Mouse (Mus musculus) thymus, postnatal 14 days (tissue): ENCODE results near the gene Mpeg1.

Experiments used
- DNase-seq: peaks from one replicate; pipeline ENCODE4 v3.0.0; 2021

Gene Mpeg1

GRCm38 (mm10) chr19:12493453-12494186 lies 33.0 kb downstream of the Mpeg1 start:
- DNase-seq, result no peak

- no peak for DNase-seq
Observed at GRCm38 (mm10) chr19:12494187-12494458, 33.5 kb downstream of the Mpeg1 start.

GRCm38 (mm10) chr19:12494972-12495535 lies 34.5 kb downstream of the Mpeg1 start:
- DNase-seq, result no peak

GRCm38 (mm10) chr19:12496241-12496640 lies 35.7 kb downstream of the Mpeg1 start:
- no peak for DNase-seq

- DNase-seq, result no peak
Observed at GRCm38 (mm10) chr19:12497909-12498308, 37.3 kb downstream of the Mpeg1 start.

GRCm38 (mm10) chr19:12498321-12498720 lies 37.7 kb downstream of the Mpeg1 start:
- no peak for DNase-seq

GRCm38 (mm10) chr19:12498941-12499340 lies 38.4 kb downstream of the Mpeg1 start:
- DNase-seq, result no peak

- no peak for DNase-seq
Observed at GRCm38 (mm10) chr19:12499485-12499884, 38.9 kb downstream of the Mpeg1 start.

- DNase-seq, result no peak
Observed at GRCm38 (mm10) chr19:12500124-12500523, 39.5 kb downstream of the Mpeg1 start.

- DNase-seq, result peak; percentile 25
Observed at GRCm38 (mm10) chr19:12500881-12501311, 40.3 kb downstream of the Mpeg1 start.

GRCm38 (mm10) chr19:12501370-12502347 lies 41.1 kb downstream of the Mpeg1 start, which contains the start of gene Dtx4:
TSS of gene Dtx4 (minus strand) at chr19:12501454.
- peak; percentile 93 for DNase-seq

- DNase-seq, result no peak
Observed at GRCm38 (mm10) chr19:12502756-12503155, 42.2 kb downstream of the Mpeg1 start.

- no peak for DNase-seq
Observed at GRCm38 (mm10) chr19:12514621-12515020, 54.0 kb downstream of the Mpeg1 start.
